Mouse (Mus musculus): Measurements from ENCODE around the gene Serpina3i. TPM values are rescaled to one million over a fixed set of nuclear protein-coding genes. Genes with fewer than 3 reads are reported as not detected.

Serpina3i gene
- polyA plus RNA-seq, 1 experiment from 2014 or later = 0.25 TPM

DNA sequence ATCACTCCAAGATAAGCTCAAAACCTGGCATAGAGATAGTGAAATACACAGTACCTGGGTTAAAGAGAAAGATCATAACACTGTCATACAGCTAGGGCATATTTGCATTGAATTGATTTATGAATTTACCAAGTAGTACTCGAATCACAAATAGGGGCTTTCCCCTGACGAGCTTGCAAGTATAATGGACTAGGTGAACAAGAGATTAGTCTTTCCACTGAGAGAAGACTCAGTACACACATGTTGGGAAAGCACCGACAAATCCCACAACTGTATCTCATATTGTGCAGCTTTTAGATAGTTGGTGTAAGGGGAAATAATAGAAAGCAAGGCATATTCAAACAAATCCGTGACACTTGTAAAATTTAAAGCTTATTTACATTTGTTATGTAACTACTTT is 43.1 kb downstream of the Serpina3i start:
- Histone ChIP-seq H3K9me3 (replicated peaks) (no peaks in the 10 kb centered on the region), H3K4me3 (no peak overlapping the region), H3K9ac (no peak overlapping the region), H3K4me2 (no peak overlapping the region), H3K36me3 (no peaks in the 10 kb centered on the region), H3K27ac (no peak overlapping the region), H3K4me1 (replicated peaks) (no peaks in the 10 kb centered on the region), H3K27me3 (no peaks in the 10 kb centered on the region)
- ATAC-seq (replicated peaks; ENCODE audit: insufficient number of reproducible peaks, insufficient read depth, low FRiP score, low read depth) = no peak
- WGBS = 72% methylated on average over 4 of the region's 4 CpGs

DNA sequence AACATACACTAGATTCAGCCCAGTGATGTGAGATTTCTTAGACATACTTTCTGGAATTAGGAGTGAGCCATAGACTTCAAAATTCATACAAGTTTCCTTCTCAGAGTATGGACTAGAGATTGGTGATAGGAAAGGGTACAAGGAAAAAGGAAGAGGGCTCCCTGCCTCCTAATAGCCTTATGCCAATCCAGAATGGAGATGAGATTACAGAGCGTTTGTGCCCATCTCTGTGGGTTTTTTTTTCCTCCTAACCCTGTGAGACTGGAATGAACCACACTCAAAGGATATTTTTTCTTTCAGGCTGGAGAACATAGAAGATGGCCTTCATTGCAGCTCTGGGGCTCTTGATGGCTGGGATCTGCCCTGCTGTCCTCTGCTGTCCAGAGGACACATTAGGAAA is 51.3 kb downstream of the Serpina3i start, which contains the start of gene Serpina3j:
TSS of gene Serpina3j (plus strand) at position 301 of the 400 bp plus-strand sequence.
- H3K4me2 ChIP-seq = no peak within 1 kb of the TSS
- no peaks in the 10 kb centered on the region for H3K27me3 ChIP-seq
- no peak within 1 kb of the TSS for H3K4me3 ChIP-seq
- no peak for ATAC-seq (replicated peaks; ENCODE audit: insufficient number of reproducible peaks, insufficient read depth, low FRiP score, low read depth)
- H3K9ac ChIP-seq = no peak within 1 kb of the TSS
- 0 out of 2 replicates have a peak, but pooled peaks cover 3% of the 10 kb centered on the region for H3K9me3 ChIP-seq (replicated peaks)
- no peaks in the 10 kb centered on the region for H3K36me3 ChIP-seq
- WGBS = 64% methylated on average over 1 of the region's 1 CpGs
- no peak within 1 kb of the TSS for H3K27ac ChIP-seq
- no peaks in the 10 kb centered on the region for H3K4me1 ChIP-seq (replicated peaks)

Other genes with a start within 250 kb of the Serpina3i start
- 0.18 and 0.33 TPM in 2 replicates for gene Serpina9, start 249.4 kb upstream of the Serpina3i start, polyA plus RNA-seq (2015; fragmentation: Nextera tagmentation; extraction: Ambion mirVana)
- not detected in 2 replicates for gene Serpina12, start 218.7 kb upstream of the Serpina3i start, polyA plus RNA-seq (2015; fragmentation: Nextera tagmentation; extraction: Ambion mirVana)
- not detected in 2 replicates for gene Serpina5, start 162.0 kb upstream of the Serpina3i start, polyA plus RNA-seq (2015; fragmentation: Nextera tagmentation; extraction: Ambion mirVana)
- not detected in 2 replicates for gene Serpina3a, start 150.4 kb upstream of the Serpina3i start, polyA plus RNA-seq (2015; fragmentation: Nextera tagmentation; extraction: Ambion mirVana)
- gene Serpina3b, start 135.1 kb upstream of the Serpina3i start, polyA plus RNA-seq (2015; fragmentation: Nextera tagmentation; extraction: Ambion mirVana) = 0.11 TPM in 1 of 2 replicates, not detected in the other
- 0.10 TPM in 1 of 2 replicates, not detected in the other for gene Serpina3c, start 109.3 kb upstream of the Serpina3i start, polyA plus RNA-seq (2015; fragmentation: Nextera tagmentation; extraction: Ambion mirVana)
- gene Serpina3f, start 48.6 kb upstream of the Serpina3i start, polyA plus RNA-seq (2015; fragmentation: Nextera tagmentation; extraction: Ambion mirVana) = 0.06 and 0.25 TPM in 2 replicates
- 2.9 and 11.3 TPM in 2 replicates for gene Serpina3g, start 26.9 kb upstream of the Serpina3i start, polyA plus RNA-seq (2015; fragmentation: Nextera tagmentation; extraction: Ambion mirVana)
- 0.10 TPM in 1 of 2 replicates, not detected in the other for gene Serpina3j, start 51.4 kb downstream of the Serpina3i start, polyA plus RNA-seq (2015; fragmentation: Nextera tagmentation; extraction: Ambion mirVana)
- gene Serpina3k, start 75.4 kb downstream of the Serpina3i start, polyA plus RNA-seq (2015; fragmentation: Nextera tagmentation; extraction: Ambion mirVana) = not detected in 2 replicates
- gene Serpina3m, start 75.4 kb downstream of the Serpina3i start, polyA plus RNA-seq (2015; fragmentation: Nextera tagmentation; extraction: Ambion mirVana) = not detected in 2 replicates
- gene Serpina3n, start 143.6 kb downstream of the Serpina3i start, polyA plus RNA-seq (2015; fragmentation: Nextera tagmentation; extraction: Ambion mirVana) = 0.45 and 0.47 TPM in 2 replicates
- 0.54 and 1.1 TPM in 2 replicates for gene Gsc, start 210.2 kb downstream of the Serpina3i start, polyA plus RNA-seq (2015; fragmentation: Nextera tagmentation; extraction: Ambion mirVana)

All from heart, embryonic 15.5 days (tissue).